25 mouse cellular contexts compared by ENCODE assay signal in the genomic region with DNA sequence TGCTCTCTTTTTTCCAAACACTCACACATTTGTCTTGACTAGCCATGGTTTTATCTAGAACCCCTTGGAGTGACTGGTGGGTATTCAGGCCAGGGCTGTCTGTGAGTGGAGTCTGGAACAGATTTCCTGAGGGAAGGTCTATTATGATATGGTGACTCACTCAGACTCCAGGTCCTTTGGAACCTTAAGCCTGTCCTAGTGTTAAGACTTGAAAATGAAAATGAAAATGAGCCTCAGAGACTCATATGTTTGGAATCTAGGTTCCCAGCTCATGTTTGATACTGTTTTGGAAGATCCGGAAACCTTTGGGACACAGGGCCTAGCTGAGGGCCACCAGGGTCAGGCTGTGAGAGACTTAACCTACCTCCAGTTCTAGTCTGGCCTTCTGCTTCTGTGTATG. TPM values are rescaled to one million over a fixed set of nuclear protein-coding genes. Genes with fewer than 3 reads are reported as not detected.
"Had no signal": no experiment of that assay in that cellular context is flagged by ENCODE, and none has a peak within 500 bp of the region (broad histone marks: within the 10 kb centered on the region; RNA-seq: fewer than 3 reads in every experiment).

No protein-coding gene starts in this region.

- H3K27me3 ChIP-seq: midbrain, embryonic 12.5 days; neural tube, embryonic 13.5 days; neural tube, embryonic 15.5 days had no signal

- DNase-seq: lung, adult 18-20 months; lung, embryonic 14.5 days; lung, postnatal 10 days; lung, postnatal 4 days; midbrain, embryonic 14.5 days; retina, postnatal 1 day; right cerebral cortex, adult 18-20 months; right cerebral cortex, postnatal 25 days; right cerebral cortex, postnatal 4 days; spleen, adult 18-20 months; thymus, adult 18-20 months; thymus, postnatal 14 days; thymus, postnatal 36 days had no signal

- H3K4me3 ChIP-seq: midbrain, embryonic 10.5 days; midbrain, embryonic 12.5 days; myocyte; neural tube, embryonic 13.5 days; neural tube, embryonic 15.5 days had no signal

- H3K36me3 ChIP-seq: midbrain, embryonic 10.5 days; midbrain, embryonic 12.5 days; neural tube, embryonic 13.5 days; neural tube, embryonic 15.5 days had no signal

- H3K4me1 ChIP-seq: neural tube, embryonic 13.5 days; neural tube, embryonic 15.5 days had no signal

- H3K27ac ChIP-seq: midbrain, embryonic 10.5 days; midbrain, embryonic 12.5 days; neural tube, embryonic 13.5 days; neural tube, embryonic 15.5 days had no signal

RNA-seq across cellular contexts. Expression of a gene that starts 11.9 kb away (rescaled TPM):
- total RNA-seq: megakaryocyte-erythroid progenitor cell, adult 5-6 weeks had no signal

RNA-seq across cellular contexts. Expression of a gene that starts 44.1 kb away (rescaled TPM):
- total RNA-seq: megakaryocyte, adult 5-6 weeks; megakaryocyte-erythroid progenitor cell, adult 5-6 weeks had no signal
- polyA plus RNA-seq: midbrain, embryonic 10.5 days; midbrain, embryonic 12.5 days; midbrain, embryonic 14.5 days; midbrain, embryonic 16.5 days; neural tube, embryonic 11.5 days; neural tube, embryonic 15.5 days; small intestine, adult 2 months; stomach, embryonic 14.5 days; thymus, postnatal 0 days had no signal
